Mouse (Mus musculus): ENCODE data around the gene Ceacam16.

DNA sequence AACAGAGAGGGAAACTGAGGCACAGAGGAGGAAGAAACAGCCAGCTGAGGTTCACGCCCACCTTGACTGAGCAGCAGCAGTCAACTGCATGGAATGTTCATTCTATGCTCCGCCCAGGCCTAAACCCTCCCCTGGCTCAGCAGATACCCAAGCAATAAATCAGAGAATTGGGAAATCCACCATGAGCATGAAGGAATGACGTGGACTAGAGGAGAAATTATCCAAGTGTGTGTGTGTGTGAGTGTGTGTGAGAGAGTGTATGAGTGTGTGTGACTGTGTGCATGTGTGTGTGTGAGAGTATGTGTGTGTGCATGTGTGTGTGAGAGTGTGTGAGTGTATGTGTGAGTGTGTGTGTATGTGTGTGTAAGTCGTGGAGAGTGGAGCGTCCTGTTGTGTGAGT, 42.7 kb downstream of the Ceacam16 start:
- TF ChIP-seq POLR2A (IDR thresholded peaks at IDR 0.05; ENCODE audit: control insufficient read depth, extremely low read depth, insufficient read depth, low read length, poor library complexity) (no peak), CTCF (IDR thresholded peaks at IDR 0.05; ENCODE audit: borderline replicate concordance, control insufficient read depth, extremely low read depth, insufficient read depth, low read length, poor library complexity) (no peak)

All from thymus, adult 2 months (tissue).